Mouse (Mus musculus): Measurements from ENCODE around the gene Rusc2. TPM values are rescaled to one million over a fixed set of nuclear protein-coding genes. Genes with fewer than 3 reads are reported as not detected.

Rusc2 gene
- polyA plus RNA-seq, 1 experiment from 2014 or later, result 74.8 TPM

DNA sequence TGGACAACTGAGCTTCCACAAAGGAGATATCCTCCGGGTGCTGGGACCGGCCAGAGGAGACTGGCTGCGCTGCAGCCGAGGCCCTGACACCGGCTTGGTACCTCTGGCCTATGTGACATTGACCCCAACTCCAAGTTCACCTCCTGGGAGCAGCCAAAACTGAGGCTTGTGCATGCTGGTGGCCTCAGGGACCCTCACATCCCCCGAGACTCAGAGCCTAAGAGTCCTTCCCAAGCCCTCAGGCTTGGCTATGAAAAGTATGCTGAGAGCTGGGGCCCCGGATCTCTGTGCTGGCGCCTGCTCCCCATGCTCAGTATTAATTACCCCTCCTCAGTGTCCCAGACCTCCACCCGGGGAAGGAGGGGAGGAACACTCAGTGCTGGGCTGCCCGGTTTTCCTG lies 44.7 kb downstream of the Rusc2 start:
- Histone ChIP-seq H3K27me3 (replicated peaks; ENCODE audit: control insufficient read depth, insufficient read depth, low read length) (peaks cover 11% of the 10 kb centered on the region; the same call in 1 of the 2 replicates), H3K4me3 (replicated peaks; ENCODE audit: low read length) (no peak overlapping the region), H3K9ac (replicated peaks; ENCODE audit: low read depth, low read length) (no peak overlapping the region), H3K4me1 (replicated peaks; ENCODE audit: control insufficient read depth, insufficient read depth, low read length) (peaks cover 7% of the 10 kb centered on the region; the same call in 1 of the 2 replicates), H3K9me3 (ENCODE audit: control insufficient read depth, low read length) (no peaks in the 10 kb centered on the region), H3K36me3 (ENCODE audit: control insufficient read depth, insufficient read depth) (peaks cover 42% of the 10 kb centered on the region), H3K27ac (ENCODE audit: low read length) (no peak overlapping the region), H3K4me2 (ENCODE audit: low read length) (no peak overlapping the region)
- 50% methylated on average over 10 of the region's 10 CpGs for WGBS
- no peak for ATAC-seq

DNA sequence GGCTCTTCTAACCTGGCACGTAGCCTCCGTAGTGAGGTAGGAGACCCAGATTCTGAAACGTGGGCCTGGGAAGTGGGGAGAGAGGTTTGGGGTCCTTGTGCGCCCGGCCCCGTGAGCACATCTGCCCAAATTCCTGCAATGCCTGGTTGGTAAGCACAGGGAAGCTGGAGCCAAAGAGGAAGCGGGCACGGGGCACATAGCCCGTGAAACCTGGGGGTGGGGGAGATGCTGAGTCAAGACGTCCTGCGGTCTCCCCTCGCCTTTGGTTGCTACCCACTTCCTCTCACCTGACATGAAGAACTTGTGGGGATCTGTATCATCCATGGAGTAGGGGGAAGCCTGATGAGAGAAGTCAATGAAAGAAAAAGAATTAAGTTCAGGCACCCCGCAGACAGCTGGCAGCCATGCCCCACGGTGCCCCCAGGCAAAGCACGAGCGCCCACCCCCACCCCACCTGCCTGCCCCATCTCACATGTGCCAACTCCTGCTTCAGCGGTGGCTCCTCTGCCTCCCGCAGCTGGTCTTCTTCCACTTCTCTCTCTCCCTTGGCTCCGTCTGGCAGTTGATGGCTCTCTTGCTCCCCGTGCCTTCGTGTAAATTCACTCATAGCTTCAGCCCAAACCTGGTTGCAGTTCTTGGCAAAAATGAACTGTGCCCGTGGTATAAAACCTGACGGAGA lies 45.9 kb downstream of the Rusc2 start:
- Histone ChIP-seq H3K36me3 (ENCODE audit: control insufficient read depth, insufficient read depth) (peaks cover 33% of the 10 kb centered on the region), H3K9ac (replicated peaks; ENCODE audit: low read depth, low read length) (no peak overlapping the region), H3K9me3 (ENCODE audit: control insufficient read depth, low read length) (no peaks in the 10 kb centered on the region), H3K4me3 (replicated peaks; ENCODE audit: low read length) (no peak overlapping the region), H3K27ac (ENCODE audit: low read length) (no peak overlapping the region), H3K4me2 (ENCODE audit: low read length) (no peak overlapping the region), H3K27me3 (replicated peaks; ENCODE audit: control insufficient read depth, insufficient read depth, low read length) (peaks cover 11% of the 10 kb centered on the region; the same call in 1 of the 2 replicates), H3K4me1 (replicated peaks; ENCODE audit: control insufficient read depth, insufficient read depth, low read length) (peaks cover 7% of the 10 kb centered on the region; the same call in 1 of the 2 replicates)
- WGBS, result 20% methylated on average over 23 of the region's 23 CpGs
- ATAC-seq, result no peak

DNA sequence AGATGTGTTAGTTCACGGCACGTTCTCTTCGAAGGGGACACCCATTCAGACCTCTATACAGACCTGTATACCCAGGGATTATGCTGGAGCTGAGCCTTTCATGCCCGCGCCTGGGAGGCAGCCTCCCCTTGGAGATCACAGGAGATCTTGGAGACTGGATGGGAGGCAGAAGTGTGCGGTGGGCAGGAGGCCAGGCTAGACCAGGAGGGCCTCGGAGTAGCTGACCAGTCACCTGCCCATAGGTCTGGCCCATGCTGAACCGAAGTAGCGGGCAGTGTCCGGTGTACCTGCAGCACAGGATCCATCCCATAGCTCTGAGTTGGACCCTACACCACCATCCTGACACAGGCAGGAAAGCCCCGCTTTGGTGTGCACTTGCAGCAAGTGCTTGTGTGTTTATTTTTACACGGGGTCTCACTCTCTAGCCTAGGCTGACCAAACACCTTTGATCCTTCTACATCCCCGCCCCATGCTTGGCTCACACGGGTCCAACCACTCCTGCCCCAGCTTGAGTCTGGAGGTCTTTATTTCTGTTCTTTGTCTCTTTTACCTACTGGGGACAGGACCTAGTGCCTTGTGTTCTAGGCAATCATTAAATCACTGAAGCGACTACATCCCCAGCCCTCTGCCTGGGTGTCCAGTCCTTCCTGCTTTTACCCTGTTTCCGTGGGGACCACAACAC lies 46.5 kb downstream of the Rusc2 start:
- ATAC-seq, result no peak
- Histone ChIP-seq H3K27me3 (replicated peaks; ENCODE audit: control insufficient read depth, insufficient read depth, low read length) (peaks cover 11% of the 10 kb centered on the region; the same call in 1 of the 2 replicates), H3K36me3 (ENCODE audit: control insufficient read depth, insufficient read depth) (peaks cover 28% of the 10 kb centered on the region), H3K27ac (ENCODE audit: low read length) (no peak overlapping the region), H3K9ac (replicated peaks; ENCODE audit: low read depth, low read length) (no peak overlapping the region), H3K4me1 (replicated peaks; ENCODE audit: control insufficient read depth, insufficient read depth, low read length) (peaks cover 7% of the 10 kb centered on the region; the same call in 1 of the 2 replicates), H3K9me3 (ENCODE audit: control insufficient read depth, low read length) (no peaks in the 10 kb centered on the region), H3K4me2 (ENCODE audit: low read length) (no peak overlapping the region), H3K4me3 (replicated peaks; ENCODE audit: low read length) (no peak overlapping the region)
- WGBS, result 25% methylated on average over 16 of the region's 16 CpGs

DNA sequence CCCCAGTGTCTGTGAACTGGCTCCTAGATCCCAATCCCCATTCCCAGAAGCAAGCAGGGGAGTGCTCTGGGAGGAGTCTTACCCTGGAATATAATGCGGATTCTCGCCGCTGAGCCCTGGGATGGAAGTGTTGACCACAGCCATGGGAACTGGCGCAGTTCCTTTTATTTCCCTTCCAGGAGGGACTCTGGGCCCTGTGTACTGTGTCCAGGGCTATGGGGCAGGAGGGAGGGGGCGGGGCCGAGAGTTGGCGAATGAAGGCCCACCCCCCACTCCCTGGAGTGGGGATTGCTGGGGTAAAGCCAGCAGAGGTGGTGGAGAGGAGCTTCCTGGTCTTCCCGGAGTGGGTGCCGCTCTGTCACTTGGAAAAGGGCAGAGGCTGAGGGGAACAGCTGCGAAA lies 47.2 kb downstream of the Rusc2 start, which contains the start of gene Fam166b:
Gene Fam166b (minus strand): TSS at position 189 of the 400 bp plus-strand sequence.
- Histone ChIP-seq H3K9me3 (ENCODE audit: control insufficient read depth, low read length) (no peaks in the 10 kb centered on the region), H3K4me3 (replicated peaks; ENCODE audit: low read length) (no peak within 1 kb of the TSS), H3K4me2 (ENCODE audit: low read length) (no peak within 1 kb of the TSS), H3K27ac (ENCODE audit: low read length) (no peak within 1 kb of the TSS), H3K36me3 (ENCODE audit: control insufficient read depth, insufficient read depth) (peaks cover 24% of the 10 kb centered on the region), H3K4me1 (replicated peaks; ENCODE audit: control insufficient read depth, insufficient read depth, low read length) (peaks cover 7% of the 10 kb centered on the region; the same call in 1 of the 2 replicates), H3K27me3 (replicated peaks; ENCODE audit: control insufficient read depth, insufficient read depth, low read length) (peaks cover 11% of the 10 kb centered on the region; the same call in 1 of the 2 replicates), H3K9ac (replicated peaks; ENCODE audit: low read depth, low read length) (no peak within 1 kb of the TSS)
- WGBS, result 3% methylated on average over 10 of the region's 10 CpGs
- 0 out of 2 replicates have a peak, but pooled peaks have one; percentile 7 for ATAC-seq

DNA sequence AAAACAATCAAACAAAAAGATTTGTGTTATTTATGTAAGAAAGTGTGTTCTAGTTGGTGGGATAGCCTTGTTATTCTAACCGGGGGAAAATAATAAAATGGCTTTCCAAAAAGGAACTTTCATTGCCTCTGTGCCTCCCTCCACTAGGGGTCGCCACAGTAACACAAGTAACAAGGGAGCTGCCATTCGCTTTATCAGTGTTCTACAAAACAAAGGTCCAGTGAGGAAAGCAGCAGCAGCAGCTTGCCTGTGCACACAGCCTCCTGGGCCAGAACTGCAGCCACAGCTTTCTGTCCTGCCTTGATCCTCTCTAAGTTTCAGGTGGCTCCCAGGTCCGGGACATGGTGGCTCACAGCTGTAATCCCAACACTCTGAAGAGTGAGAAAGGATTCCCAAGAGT lies 49.9 kb downstream of the Rusc2 start:
- peak; percentile 60 for ATAC-seq
- H3K27me3 ChIP-seq (replicated peaks; ENCODE audit: control insufficient read depth, insufficient read depth, low read length), result peaks cover 5% of the 10 kb centered on the region; the same call in 1 of the 2 replicates
- H3K4me1 ChIP-seq (replicated peaks; ENCODE audit: control insufficient read depth, insufficient read depth, low read length), result peaks cover 7% of the 10 kb centered on the region; the same call in 1 of the 2 replicates
- H3K9ac ChIP-seq (replicated peaks; ENCODE audit: low read depth, low read length), result no peak overlapping the region
- H3K4me3 ChIP-seq (replicated peaks; ENCODE audit: low read length), result no peak overlapping the region
- peak overlapping the region; percentile 77 for H3K27ac ChIP-seq (ENCODE audit: low read length)
- no peaks in the 10 kb centered on the region for H3K9me3 ChIP-seq (ENCODE audit: control insufficient read depth, low read length)
- WGBS, result 2% methylated on average over 4 of the region's 4 CpGs
- H3K36me3 ChIP-seq (ENCODE audit: control insufficient read depth, insufficient read depth), result peaks cover 3% of the 10 kb centered on the region; the same call in 1 of the 2 replicates
- H3K4me2 ChIP-seq (ENCODE audit: low read length), result no peak overlapping the region

DNA sequence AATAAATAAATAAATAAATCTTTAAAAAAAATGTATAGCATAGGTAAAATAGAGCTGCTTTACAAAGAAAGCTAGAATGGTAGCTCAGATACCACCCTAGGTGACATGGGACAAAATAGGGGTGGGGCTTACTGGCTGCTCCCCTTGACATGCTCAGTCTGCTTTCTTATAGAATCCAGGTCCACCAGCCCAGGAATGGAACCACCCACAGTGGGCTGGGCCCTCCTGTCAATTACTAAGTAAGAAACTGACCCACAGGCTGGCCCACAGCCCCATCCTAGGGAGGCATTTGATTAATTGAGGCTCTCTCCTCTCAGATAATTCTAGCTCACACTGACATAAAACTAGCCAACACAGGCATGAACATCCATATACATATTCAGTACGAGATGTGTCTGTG lies 51.1 kb downstream of the Rusc2 start:
- H3K36me3 ChIP-seq (ENCODE audit: control insufficient read depth, insufficient read depth), result no peaks in the 10 kb centered on the region
- no peak overlapping the region for H3K9ac ChIP-seq (replicated peaks; ENCODE audit: low read depth, low read length)
- H3K4me3 ChIP-seq (replicated peaks; ENCODE audit: low read length), result no peak overlapping the region
- no peak overlapping the region for H3K27ac ChIP-seq (ENCODE audit: low read length)
- H3K9me3 ChIP-seq (ENCODE audit: control insufficient read depth, low read length), result no peaks in the 10 kb centered on the region
- ATAC-seq, result no peak
- H3K4me1 ChIP-seq (replicated peaks; ENCODE audit: control insufficient read depth, insufficient read depth, low read length), result peaks cover 5% of the 10 kb centered on the region; the same call in 1 of the 2 replicates
- no peaks in the 10 kb centered on the region for H3K27me3 ChIP-seq (replicated peaks; ENCODE audit: control insufficient read depth, insufficient read depth, low read length)
- H3K4me2 ChIP-seq (ENCODE audit: low read length), result no peak overlapping the region
- WGBS, result 82% methylated on average over 1 of the region's 1 CpGs

DNA sequence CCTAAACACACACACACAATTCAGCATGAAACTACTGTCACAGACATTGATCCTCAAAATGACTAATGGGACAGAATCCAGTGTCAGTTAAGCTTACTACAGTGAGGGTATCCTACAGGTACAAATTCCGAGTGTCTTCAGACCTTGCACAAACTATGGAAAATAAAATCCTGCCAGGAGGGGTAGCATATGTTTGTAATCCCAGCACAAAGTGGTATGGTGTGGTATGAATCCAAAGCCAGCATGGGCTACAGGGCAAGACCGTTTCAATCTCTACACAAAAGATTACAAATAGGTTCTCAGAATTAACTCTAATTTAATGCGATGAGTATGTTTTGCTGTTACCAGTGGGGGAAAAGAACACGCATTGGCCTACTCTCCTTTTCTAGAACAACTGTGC lies 59.9 kb downstream of the Rusc2 start, which contains the start of gene Tesk1:
Gene Tesk1 (plus strand): TSS at position 301 of the 400 bp plus-strand sequence.
- Histone ChIP-seq H3K36me3 (ENCODE audit: control insufficient read depth, insufficient read depth) (peaks cover 3% of the 10 kb centered on the region; the same call in 1 of the 2 replicates), H3K9me3 (ENCODE audit: control insufficient read depth, low read length) (no peaks in the 10 kb centered on the region), H3K4me1 (replicated peaks; ENCODE audit: control insufficient read depth, insufficient read depth, low read length) (peaks cover 14% of the 10 kb centered on the region), H3K4me3 (replicated peaks; ENCODE audit: low read length) (peak within 1 kb of the TSS; percentile 90), H3K9ac (replicated peaks; ENCODE audit: low read depth, low read length) (peak within 1 kb of the TSS; percentile 95), H3K4me2 (ENCODE audit: low read length) (peak within 1 kb of the TSS; percentile 93), H3K27me3 (replicated peaks; ENCODE audit: control insufficient read depth, insufficient read depth, low read length) (no peaks in the 10 kb centered on the region), H3K27ac (ENCODE audit: low read length) (peak within 1 kb of the TSS; percentile 95)
- peak; percentile 2; the same call in 1 of the 2 replicates for ATAC-seq
- 21% methylated on average over 4 of the region's 4 CpGs for WGBS

DNA sequence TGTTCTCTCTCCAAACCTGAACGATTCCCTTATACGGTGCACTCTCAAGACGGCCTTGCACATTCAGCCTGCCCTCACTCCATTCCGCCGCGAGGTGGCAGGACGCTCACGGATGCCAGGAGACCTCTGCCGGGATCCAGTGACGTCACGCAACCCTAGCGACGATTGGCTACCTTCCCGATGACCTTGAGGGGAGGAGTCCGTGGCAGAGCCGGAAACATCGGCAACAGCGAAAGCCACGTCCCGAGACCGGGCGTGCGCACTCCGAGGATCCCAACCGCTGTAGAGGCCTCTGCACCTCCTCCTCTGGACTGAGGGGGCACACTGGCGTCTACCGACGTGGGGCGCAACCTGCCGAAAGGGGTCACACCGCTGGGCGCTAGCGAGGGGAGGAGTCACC lies 60.3 kb downstream of the Rusc2 start:
- Histone ChIP-seq H3K4me2 (ENCODE audit: low read length) (peak overlapping the region; percentile 93), H3K9me3 (ENCODE audit: control insufficient read depth, low read length) (no peaks in the 10 kb centered on the region), H3K4me1 (replicated peaks; ENCODE audit: control insufficient read depth, insufficient read depth, low read length) (peaks cover 14% of the 10 kb centered on the region), H3K27me3 (replicated peaks; ENCODE audit: control insufficient read depth, insufficient read depth, low read length) (no peaks in the 10 kb centered on the region), H3K36me3 (ENCODE audit: control insufficient read depth, insufficient read depth) (peaks cover 7% of the 10 kb centered on the region; the same call in 1 of the 2 replicates), H3K4me3 (replicated peaks; ENCODE audit: low read length) (peak overlapping the region; percentile 90), H3K9ac (replicated peaks; ENCODE audit: low read depth, low read length) (peak overlapping the region; percentile 95), H3K27ac (ENCODE audit: low read length) (peak overlapping the region; percentile 95)
- 0% methylated on average over 33 of the region's 33 CpGs for WGBS
- ATAC-seq, result peak; percentile 95

All from forebrain, embryonic 16.5 days (tissue).